Mouse (Mus musculus): ENCODE results near the gene Ncbp2.

DNA sequence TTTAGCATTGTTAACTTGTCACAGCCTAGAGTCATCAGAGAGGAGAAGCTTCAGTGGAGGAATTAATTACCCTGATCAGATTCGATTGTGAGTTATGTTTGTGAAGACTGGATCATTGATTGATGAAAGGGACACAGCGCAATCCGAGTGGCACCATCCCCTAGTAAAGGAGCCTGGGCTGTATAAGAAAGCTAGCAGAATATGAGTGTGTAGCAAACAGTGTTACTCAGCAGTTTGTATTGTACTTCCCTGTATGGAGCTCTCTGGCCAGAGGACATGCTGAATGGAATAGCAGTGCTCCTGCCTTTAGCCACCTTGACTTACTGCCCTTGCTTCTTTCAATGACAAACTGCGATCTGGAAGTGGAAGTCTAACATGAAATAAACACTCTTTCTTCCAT, 62.0 kb downstream of the Ncbp2 start:
- TF ChIP-seq CTCF (IDR thresholded peaks at IDR 0.05; ENCODE audit: control insufficient read depth, insufficient read depth, insufficient replicate concordance, low read depth, low read length), result no peak
- TF ChIP-seq POLR2A (IDR thresholded peaks at IDR 0.05; ENCODE audit: control insufficient read depth, low read depth, low read length), result no peak

All from testis, adult 2 months (tissue).